Mouse (Mus musculus) c-Kit-positive CD71-positive TER-119-positive erythroid progenitor cells, embryonic 14.5 days (primary cell): Measurements from ENCODE around the gene Gm14406.
"Not testable (repeated sequence)": the region's sequence is repeated elsewhere in the genome, so short reads cannot be mapped to it uniquely, and the experiment has no call there.

Experiments
- DNase-seq: peaks from one replicate; pipeline ENCODE4 v3.0.0-alpha.2; 2013; ENCODE audit warnings: low spot score

Gene Gm14406

DNA sequence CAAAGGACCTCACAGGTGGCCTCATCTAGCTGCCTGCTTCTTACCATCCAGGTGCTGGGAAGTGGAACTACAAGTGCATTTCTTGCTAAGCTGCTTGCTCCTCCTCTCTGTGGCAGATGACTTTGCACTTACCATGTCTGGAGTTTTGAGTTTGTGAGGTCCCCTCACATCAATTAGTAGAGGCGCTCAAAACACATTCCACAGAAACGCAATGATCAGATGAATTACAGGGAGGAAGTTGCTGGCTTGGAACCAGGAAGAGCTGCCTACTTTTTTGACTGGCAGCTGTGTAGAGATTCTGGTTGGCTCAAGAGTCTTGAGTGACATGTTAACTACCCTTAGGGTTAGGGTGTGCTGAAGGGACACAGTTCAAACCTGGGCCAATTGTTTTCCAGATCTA lies at the start of gene Gm14406:
Gene Gm14406 (minus strand): TSS at position 213 of the 400 bp plus-strand sequence.
- DNase-seq, result not testable (repeated sequence)

DNA sequence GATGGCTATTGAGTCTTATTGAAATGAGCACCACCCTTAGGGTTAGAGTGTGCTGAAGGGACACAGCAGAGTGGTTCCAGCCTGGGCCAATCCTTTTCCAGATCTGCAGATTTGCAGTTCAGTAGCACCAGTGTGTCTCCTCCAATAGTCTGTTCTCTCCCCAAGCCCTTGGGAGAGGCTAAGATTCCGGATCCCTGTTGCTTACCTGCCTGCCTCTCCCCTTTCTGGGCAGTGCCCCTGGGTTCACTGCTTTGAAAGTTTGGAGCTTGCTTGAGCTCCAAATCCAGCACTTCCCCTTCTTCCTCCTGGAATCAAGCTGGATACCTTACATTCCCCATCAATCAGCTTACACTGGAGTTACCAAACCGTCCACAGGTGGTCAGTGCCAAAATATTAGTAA lies 2.9 kb downstream of the Gm14406 start:
- DNase-seq, result not testable (repeated sequence)

GRCm38 (mm10) chr2:177559365-177559764 lies 18.6 kb downstream of the Gm14406 start:
- DNase-seq, result not testable (repeated sequence)

DNA sequence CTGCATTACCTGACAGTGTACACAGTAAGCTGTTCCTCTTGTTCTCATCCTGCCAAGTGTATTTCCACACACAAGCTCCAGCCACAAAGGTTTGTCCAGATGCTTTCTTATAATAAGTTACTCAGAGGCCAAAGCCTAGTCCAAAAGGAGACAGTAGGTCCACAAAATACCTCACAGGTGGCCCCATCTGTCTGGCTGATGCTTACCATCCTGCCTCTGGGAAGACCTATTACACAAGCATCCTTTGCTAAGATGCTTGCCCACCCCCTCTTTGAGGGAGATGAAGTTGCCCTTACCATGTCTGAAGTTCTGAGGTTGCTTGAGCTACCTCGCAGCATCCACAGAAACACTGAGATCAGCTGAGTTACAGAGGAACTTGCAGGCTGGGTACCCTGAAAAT lies 22.7 kb downstream of the Gm14406 start:
- not testable (repeated sequence) for DNase-seq

DNA sequence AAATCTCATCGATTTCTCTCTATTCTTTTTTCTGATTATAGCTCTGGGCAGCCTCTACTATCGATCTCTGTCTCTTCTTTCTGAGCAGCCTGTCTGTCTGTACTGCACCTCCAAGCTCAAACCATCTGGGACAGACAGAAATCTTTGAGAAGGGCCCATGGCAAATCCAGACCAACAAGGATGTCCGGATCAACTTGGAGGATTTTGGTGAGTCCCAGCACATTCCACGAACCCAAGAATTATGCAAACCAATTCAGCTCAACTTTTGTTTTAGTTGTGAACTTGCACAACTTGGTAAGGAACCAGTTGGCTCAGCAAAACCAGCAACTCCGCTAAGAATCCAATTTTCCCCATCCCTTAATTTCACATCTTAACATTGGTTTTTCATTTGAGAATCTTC lies 40.3 kb downstream of the Gm14406 start:
- DNase-seq, result not testable (repeated sequence)

DNA sequence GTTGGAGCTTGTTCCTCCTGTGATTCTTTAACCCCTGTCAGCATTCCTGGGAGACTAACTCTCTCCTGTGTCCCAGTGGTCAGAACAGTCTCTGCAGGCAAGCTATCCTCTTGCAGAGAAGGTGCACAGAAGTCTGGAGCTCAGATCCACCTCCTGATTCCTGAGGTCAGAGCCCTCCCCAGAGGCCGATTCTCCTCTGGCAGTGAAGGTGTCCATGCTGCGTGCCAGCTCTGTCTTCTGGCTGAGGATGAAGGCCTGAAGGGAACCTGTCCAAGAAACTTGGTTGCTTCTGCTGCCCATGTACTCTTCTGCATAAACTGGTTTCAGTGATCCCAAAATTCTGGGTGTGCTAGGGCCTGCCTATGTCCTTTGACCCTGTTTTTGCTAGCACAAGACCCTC lies 40.9 kb downstream of the Gm14406 start:
- DNase-seq, result not testable (repeated sequence)

GRCm38 (mm10) chr2:177535876-177536275 lies 42.1 kb downstream of the Gm14406 start:
- DNase-seq, result no peak

GRCm38 (mm10) chr2:177524171-177524570 lies 53.8 kb downstream of the Gm14406 start:
- not testable (repeated sequence) for DNase-seq

- not testable (repeated sequence) for DNase-seq
Observed at GRCm38 (mm10) chr2:177523674-177524073, 54.3 kb downstream of the Gm14406 start.

DNA sequence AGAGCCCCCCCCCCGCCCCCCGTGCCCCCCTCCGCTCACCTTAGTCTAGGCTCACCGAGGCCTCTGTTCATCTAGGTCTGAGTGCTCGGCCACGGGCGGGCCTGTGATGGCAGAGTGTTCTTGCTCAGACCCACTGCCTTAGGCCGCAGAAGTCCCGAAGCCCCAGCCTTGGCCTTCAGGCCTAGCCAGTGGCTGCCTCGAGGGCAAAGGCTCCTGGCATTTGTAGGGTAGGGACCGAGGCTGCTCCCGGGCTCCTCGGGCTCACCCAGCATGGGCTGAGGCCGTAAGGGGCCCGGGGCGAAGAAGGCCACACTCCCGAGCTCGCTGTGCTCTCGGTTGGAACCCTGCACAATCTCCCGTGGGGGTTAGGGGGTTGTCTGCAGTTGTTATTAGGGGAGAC lies 54.9 kb downstream of the Gm14406 start:
- no peak for DNase-seq

DNA sequence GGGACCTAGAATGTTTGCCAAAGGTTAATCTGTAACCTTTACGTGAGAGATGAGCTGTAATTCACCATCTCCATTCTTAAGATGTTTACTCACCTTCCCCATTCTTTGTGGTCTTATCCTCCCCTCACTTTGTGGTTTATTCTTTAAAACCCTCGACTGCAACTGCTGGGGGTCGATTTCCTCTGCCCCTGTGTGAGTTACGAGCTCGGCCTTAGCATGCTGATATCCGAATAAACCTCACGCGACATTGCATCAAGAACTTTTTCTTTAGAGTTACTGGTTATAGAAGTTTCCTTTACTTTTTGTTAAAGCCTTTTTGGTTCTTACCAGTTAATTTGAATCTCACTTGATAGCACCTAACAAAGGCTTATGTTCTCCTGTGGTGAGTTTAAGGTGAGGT lies 58.0 kb downstream of the Gm14406 start:
- no peak for DNase-seq
